Mouse (Mus musculus): ENCODE results near the gene Xpnpep1.

DNA sequence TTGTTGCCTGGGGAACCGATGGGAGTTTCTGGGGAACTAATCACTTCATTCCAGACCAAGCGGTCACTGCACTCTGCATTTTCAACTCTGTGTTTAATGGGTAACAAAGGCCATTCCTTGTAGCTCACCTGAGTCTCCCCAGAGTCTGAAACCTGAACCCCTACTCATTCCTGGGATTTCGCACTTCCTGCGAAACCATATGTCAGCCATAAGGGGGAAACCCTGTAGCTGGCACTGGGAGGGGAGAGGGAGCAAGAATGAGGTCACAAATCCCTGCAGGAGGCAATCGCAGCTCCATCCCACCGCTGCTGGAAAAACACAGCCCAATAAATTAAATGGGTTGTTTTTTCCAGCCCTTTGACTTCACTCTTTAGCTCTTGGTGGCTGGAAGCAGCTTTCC, 40.9 kb upstream of the Xpnpep1 start:
- TF ChIP-seq POLR2A (IDR thresholded peaks at IDR 0.05; ENCODE audit: low read depth, low read length), result no peak
- no peak for TF ChIP-seq CTCF (IDR thresholded peaks at IDR 0.05; ENCODE audit: borderline replicate concordance, insufficient read depth, low read length)
